Mouse (Mus musculus): ENCODE measurements around the gene Mbtps1. TPM values are rescaled to one million over a fixed set of nuclear protein-coding genes. Genes with fewer than 3 reads are reported as not detected.
A peak's percentile ranks its signal among the peaks of the same experiment; 100 is the strongest.

Gene Mbtps1
- total RNA-seq, 2 experiments from 2014 or later = 63.6 to 69.8 TPM

DNA sequence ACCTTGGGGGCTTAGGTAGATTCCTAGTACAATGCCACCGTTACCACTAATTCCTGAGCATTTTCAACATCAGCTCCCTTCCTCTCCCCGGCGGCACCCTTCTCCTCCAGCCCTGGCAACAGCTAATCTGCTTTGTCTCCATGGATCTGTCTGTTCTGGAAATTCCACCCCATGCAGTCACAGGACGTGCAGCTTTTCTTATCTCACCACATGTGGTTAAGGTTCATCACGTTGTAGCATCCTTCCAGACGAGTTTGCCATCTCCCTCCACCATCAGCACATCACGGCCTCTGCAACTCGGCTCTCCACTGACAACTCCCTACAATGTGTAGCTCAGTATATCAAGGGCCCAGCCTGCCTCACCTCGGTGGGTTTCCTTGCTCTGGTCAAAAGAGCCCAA, 53.0 kb downstream of the Mbtps1 start:
- no peak for DNase-seq (ENCODE audit: low spot score in 2 of 2)

DNA sequence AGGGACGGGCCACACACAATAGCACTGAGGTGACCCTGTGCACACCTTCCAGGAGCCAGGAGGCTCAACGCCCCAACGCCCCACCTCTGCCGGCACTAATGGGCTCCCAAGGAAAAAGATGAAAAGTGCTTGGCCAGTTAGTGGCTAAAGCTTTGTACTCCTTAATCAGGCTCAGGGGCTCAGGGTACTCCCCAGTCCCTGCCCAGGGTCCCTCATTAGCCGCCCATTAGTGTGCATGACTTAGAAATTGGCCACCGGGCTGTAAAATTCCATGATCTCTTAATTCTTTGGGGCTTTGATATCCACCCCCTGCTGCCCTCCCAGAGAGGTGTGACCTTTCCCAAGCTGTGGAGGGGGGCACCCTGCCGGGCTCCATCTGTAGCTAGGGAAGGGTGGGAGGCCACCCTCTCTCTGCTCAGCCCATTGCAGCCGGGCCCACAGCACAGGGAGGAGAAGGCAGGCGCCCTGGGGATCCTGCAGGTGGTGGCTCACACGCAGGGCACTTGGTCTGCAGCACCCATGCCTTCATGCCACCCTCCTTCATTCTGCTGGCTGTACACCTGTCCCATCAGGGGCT, 55.3 kb downstream of the Mbtps1 start:
- DNase-seq (ENCODE audit: low spot score in 2 of 2) = no peak

DNA sequence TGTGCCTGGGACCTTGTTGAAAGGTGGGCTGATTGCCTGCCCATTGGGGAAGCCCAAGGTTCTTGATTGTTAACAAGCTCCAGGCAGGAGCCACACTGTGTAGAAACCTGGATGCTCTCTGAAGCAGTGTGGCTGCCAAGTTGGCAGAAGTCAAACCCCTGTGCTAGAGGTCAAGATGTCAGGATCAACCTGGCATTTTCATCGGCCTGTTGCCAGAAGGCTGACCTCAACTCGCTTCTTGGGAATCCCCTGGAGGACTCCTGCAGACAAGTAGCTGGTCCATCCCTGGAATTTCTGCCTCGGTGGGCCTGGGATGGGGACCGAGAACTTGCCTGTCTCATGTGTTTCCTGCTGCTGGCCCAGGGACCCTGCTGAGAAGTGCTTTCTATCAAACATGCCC, 56.4 kb downstream of the Mbtps1 start:
- no peak for DNase-seq (ENCODE audit: low spot score in 2 of 2)

- DNase-seq (ENCODE audit: low spot score in 2 of 2) = no peak
These were observed 56.9 kb downstream of the Mbtps1 start, which contains the start of gene Slc38a8 for GRCm38 (mm10) chr8:119501598-119501997. Gene Slc38a8 (minus strand): TSS chr8:119501698.

GRCm38 (mm10) chr8:119499836-119500235, 58.7 kb downstream of the Mbtps1 start:
- DNase-seq (ENCODE audit: low spot score in 2 of 2) = no peak

DNA sequence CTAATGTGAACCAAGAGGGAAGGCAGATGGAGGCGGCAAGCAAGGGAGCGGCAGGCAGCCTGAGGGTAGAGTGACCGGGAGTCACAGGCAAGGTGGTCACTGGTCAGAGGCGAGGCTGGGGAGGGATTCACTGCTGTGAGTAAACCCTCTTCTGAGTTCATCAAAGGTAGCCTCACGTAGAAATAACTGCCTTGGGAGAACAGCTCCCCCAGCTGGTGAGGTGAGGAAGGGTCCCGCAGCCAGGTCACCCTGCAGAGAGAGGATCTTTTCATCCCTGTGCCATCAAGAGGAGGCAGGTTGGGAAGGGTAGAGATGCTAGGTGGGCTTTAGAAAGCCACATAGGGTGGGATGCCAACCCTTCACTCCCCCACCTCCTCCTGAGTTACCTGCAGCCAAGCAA, 61.7 kb downstream of the Mbtps1 start:
- peak in 1 of 2 experiments; percentile 37 for DNase-seq (ENCODE audit: low spot score in 2 of 2)

- no peak for DNase-seq (ENCODE audit: low spot score in 2 of 2)
These were observed 71.4 kb downstream of the Mbtps1 start for GRCm38 (mm10) chr8:119487093-119487492.

- no peak for DNase-seq (ENCODE audit: low spot score in 2 of 2)
These were observed 74.2 kb downstream of the Mbtps1 start for GRCm38 (mm10) chr8:119484145-119484896.

GRCm38 (mm10) chr8:119478684-119479083, 79.9 kb downstream of the Mbtps1 start:
- no peak for DNase-seq (ENCODE audit: low spot score in 2 of 2)

DNA sequence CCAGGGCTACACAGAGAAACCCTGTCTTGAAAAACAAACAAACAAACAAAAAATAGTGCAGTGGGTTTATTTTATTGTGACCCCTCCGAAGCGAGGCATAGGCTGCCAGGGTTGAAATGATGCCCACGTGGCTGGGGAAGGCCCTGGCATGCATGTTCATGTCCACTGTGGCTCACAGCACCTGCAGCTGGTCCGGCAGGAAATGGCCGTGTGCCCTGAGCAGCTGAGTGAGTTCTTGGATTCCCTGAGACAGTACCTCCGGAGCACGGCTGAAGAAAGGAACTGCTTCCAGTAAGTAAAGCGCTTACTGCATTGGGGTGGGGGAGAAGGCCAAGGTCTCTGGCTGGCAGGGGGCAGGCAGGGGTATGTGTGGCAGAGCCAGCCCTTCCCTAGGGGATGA, 90.4 kb downstream of the Mbtps1 start:
- DNase-seq (ENCODE audit: low spot score in 2 of 2) = no peak

DNA sequence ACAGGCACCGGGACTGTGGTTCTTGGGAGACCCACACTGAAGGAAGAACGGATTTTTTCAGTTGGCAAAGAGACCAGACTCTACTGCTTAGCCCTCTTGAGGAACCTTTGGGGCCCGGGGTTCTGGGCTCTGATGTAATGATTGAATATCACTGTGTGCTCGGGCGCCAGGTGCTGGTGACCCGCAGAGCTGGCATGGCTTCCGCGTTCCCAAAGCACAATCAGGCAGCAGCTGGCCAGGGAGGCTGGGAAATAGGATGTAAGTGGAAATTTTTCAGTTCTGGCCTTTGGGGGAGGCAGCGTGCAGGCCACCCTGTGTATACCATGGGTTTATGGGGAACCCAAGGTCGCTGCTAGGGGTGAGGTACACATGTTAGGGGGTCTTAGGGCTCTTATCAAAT, 91.7 kb downstream of the Mbtps1 start:
- DNase-seq (ENCODE audit: low spot score in 2 of 2) = no peak

- DNase-seq (ENCODE audit: low spot score in 2 of 2) = peak; percentile 61 to 67
These were observed 92.4 kb downstream of the Mbtps1 start for GRCm38 (mm10) chr8:119466105-119466504.

DNA sequence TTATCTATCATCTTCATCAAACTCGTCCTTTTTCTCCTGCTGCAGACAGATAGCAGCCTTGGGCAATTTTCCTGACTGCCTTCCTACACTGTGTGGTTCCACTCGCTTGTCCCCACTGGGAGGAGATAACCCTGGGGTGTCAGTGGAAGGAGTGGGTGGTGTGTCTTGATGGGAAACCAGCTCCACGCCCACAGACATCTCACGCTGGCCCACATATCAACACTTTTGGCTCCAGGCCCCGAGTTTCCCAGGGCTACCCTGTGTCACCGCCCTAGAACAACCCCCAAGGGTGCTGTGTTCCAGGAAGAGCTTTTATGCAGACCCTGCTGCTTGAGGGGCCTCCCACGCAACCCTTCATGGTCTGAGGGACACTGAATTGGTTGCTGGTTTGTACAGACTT, 94.8 kb downstream of the Mbtps1 start:
- peak in 1 of 2 experiments; percentile 8 for DNase-seq (ENCODE audit: low spot score in 2 of 2)

DNA sequence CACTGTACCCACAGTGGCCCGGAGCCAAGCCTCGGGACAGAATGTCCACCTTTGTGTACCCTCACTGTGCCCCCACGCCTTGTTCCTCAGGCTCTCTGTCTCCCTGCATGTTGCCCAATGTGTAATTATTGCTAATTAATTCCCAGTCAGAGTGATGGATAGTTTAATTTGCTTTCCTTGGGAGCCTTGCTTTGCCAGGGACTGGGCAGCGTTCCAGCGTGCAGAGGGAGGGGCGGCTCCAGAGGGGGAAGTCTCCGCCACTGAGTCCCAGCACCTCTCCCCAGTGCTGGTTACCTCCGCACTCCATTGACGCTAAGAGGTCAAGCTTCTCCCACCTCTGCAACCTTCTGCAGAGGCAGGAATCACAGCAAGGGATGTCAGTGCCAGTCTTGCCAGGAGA, 97.2 kb downstream of the Mbtps1 start:
- peak in 1 of 2 experiments; percentile 17 for DNase-seq (ENCODE audit: low spot score in 2 of 2)

DNA sequence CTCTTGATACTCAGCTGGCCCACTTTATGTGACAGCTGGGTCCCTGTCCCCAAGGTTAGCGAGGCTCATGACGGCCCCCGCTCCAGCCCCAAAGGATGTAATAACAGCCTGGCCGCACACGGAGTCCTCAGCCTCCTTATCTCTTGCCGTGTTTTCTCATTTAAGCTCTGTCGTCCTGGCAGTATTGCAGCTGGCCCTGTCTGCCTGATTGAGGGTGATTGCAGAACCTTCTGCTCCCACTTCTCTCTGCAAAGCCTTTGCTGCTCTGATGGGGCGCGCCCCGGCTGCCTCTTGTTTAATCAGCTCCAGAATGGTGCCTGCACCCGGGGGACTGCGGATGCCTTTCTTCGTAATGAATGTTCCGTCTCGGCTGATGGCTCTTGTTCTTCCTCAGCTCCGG, 98.8 kb downstream of the Mbtps1 start:
- DNase-seq (ENCODE audit: low spot score in 2 of 2) = no peak

Other genes starting within 250 kb of the Mbtps1 start
- gene Hsbp1, start 214.2 kb downstream of the Mbtps1 start, total RNA-seq (2021) = 100 to 1,000 TPM; 540 to 542 TPM
- 10 to 100 TPM; 24.1 to 27.0 TPM for gene Mlycd, start 163.9 kb downstream of the Mbtps1 start, total RNA-seq (2021)
- gene Osgin1, start 124.6 kb downstream of the Mbtps1 start, total RNA-seq (2021) = 1 to 10 TPM in 1 of 2 experiments, under 1 TPM in 1; 0.19 to 1.2 TPM
- 100 to 1,000 TPM; 126 to 129 TPM for gene Necab2, start 112.0 kb downstream of the Mbtps1 start, total RNA-seq (2021)
- gene Slc38a8, start 57.0 kb downstream of the Mbtps1 start, total RNA-seq (2021) = under 1 TPM; 0.23 to 0.29 TPM
- gene Hsdl1, start 16.4 kb upstream of the Mbtps1 start, total RNA-seq (2021) = 10 to 100 TPM; 39.1 to 40.8 TPM
- under 1 TPM; 0.32 to 0.48 TPM for gene Dnaaf1, start 16.5 kb upstream of the Mbtps1 start, total RNA-seq (2021)
- 10 to 100 TPM; 10.0 to 11.8 TPM for gene Taf1c, start 46.5 kb upstream of the Mbtps1 start, total RNA-seq (2021)
- gene Adad2, start 54.0 kb upstream of the Mbtps1 start, total RNA-seq (2021) = under 1 TPM in 1 of 2 experiments, not detected in 1; 0.16 TPM
- gene Kcng4, start 76.9 kb upstream of the Mbtps1 start, total RNA-seq (2021) = 1 to 10 TPM; 2.9 to 3.3 TPM
- gene Wfdc1, start 107.6 kb upstream of the Mbtps1 start, total RNA-seq (2021) = 1 to 10 TPM; 6.9 to 8.2 TPM
- 1 to 10 TPM; 1.7 to 2.9 TPM for gene Atp2c2, start 141.3 kb upstream of the Mbtps1 start, total RNA-seq (2021)
- gene Tldc1, start 219.7 kb upstream of the Mbtps1 start, total RNA-seq (2021) = 10 to 100 TPM; 16.2 to 19.5 TPM